Mouse (Mus musculus): ENCODE results near the gene 2700097O09Rik.
"Not testable (repeated sequence)": the region's sequence is repeated elsewhere in the genome, so short reads cannot be mapped to it uniquely, and the experiment has no call there.

2700097O09Rik gene

GRCm38 (mm10) chr12:55049731-55050353, 30.1 kb downstream of the 2700097O09Rik start:
- DNase-seq (ENCODE audit: low read depth, low spot score), result no peak

DNA sequence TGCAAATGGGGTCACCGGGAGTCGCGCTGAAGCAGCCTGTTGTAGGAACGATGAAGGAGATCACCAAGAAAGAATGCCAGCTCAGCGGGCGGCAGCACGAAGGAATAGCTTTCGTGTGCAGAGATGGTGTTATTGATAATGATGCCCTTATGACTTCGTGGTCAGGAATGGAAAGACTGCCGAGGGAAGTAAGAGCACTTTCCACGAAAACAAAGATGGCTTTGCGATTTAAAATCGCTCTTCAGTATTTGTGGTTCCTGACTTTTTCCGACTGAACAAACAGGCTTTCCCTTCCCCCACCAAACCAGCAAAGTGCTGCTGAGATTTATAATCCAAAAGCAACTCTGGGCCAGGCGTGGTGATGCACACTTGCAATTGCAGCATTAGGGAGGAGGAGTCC, 38.9 kb downstream of the 2700097O09Rik start:
- no peak for DNase-seq (ENCODE audit: low read depth, low spot score)

- no peak for DNase-seq (ENCODE audit: low read depth, low spot score)
These were observed 52.8 kb downstream of the 2700097O09Rik start for GRCm38 (mm10) chr12:55027088-55027487.

DNA sequence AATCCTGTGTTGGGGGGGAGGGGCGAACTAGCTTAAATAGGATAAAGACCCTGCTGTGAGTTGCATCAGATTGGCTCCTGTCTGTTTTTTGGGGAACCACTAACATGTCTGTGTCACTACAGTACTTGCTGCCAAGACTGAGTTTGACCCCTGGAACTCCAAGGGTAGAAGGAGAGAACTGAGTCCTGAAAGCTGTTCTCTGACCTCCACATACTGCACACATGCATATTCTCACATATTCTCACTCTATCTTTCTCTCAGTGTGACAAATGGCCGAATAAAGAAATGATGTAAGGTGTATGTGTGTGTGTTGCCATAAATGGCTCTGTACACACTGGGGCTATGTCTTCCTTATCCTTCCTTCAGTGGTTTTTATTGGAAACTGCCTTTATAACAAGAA, 56.6 kb downstream of the 2700097O09Rik start:
- DNase-seq (ENCODE audit: low read depth, low spot score), result no peak

DNA sequence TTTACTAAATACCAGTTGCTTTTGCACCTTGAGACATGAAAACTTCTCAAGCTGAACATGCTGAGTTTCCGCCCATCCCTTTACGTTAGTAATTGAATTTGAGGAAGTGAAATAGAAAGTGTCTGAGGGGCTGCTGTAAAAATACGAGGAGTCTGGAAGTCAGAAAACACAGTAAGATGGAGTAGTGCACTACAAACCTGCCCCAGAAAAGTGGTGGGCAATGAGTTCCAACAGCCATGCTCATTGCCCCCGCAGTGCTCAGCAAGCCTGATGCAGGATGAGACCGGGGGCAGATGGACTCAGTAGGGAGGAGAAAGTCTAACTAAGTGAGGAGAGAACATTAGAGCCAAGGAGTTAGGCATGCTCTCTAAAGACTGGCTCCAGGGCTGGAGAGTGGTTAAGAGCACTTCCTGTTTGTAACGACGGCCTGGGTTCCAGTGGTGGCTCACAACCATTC, 60.5 kb downstream of the 2700097O09Rik start:
- no peak for DNase-seq (ENCODE audit: low read depth, low spot score)

DNA sequence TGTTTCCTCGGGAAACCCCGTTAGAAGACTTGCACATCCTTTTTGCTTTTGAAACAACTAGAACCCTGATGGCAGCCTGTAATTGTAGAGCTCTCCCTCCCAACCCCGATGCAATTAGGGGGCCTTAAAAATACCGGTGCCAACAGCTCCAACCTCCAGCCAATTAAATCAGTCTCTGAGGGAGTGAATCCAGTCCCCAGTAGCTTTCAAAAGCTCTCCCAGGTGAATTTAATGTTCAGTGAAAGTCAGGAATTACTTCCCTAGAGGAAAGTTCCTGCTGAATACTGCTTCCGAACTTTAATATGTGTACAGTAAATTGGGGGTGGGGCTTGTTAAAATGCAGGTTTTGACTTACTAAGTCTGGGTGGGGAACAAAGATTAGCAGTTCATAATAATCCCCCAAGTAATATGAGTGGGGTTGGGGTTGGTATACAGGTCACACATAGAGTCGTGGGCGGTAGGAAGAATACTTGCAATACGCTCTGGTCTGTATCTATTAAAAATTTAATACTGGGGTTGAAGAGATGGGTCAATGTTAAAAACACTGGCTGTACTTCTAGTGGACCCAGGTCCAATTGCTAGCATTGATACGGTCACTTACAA, 62.7 kb downstream of the 2700097O09Rik start:
- no peak for DNase-seq (ENCODE audit: low read depth, low spot score)

DNA sequence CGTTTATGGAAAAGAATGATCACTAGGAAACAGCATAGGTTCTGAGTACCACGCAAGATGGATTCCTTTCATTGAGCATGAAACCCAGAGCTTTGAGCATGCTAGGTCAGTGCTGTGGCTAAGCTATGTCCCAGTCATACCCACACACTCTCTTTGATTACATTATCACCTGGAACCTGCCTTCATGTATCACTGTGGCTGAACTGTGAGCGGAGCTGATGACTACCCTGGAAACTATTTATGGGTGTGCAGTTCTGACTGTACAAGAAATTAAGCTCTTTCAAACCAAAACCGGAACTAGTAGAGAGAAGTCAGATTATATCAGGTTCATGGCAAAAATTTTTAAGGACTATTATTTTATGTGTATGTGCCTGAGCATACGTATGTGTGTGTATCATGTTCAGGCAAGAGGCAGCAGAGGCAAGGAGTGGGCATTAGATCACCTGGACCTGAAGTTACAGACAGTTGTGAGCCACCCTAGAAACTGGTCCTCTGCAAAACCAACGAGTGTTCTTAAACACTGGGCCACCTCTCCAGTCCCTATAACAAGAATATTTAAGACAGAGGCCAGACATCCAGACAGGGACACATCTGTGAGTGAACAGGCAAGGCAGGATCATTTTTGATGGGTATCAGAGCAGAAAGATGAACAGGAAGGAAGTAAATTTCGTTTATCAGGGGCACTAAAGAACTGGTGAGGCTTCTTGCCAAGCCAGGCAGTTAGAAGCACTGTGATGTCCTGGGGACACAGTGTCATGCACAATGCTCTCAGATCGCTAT, 63.4 kb downstream of the 2700097O09Rik start:
- no peak for DNase-seq (ENCODE audit: low read depth, low spot score)

GRCm38 (mm10) chr12:55015428-55015827, 64.5 kb downstream of the 2700097O09Rik start:
- DNase-seq (ENCODE audit: low read depth, low spot score), result no peak

- DNase-seq (ENCODE audit: low read depth, low spot score), result no peak
These were observed 66.1 kb downstream of the 2700097O09Rik start, which contains the start of gene Baz1a for GRCm38 (mm10) chr12:55013626-55014398. TSS of gene Baz1a (minus strand) at chr12:55014348.

DNA sequence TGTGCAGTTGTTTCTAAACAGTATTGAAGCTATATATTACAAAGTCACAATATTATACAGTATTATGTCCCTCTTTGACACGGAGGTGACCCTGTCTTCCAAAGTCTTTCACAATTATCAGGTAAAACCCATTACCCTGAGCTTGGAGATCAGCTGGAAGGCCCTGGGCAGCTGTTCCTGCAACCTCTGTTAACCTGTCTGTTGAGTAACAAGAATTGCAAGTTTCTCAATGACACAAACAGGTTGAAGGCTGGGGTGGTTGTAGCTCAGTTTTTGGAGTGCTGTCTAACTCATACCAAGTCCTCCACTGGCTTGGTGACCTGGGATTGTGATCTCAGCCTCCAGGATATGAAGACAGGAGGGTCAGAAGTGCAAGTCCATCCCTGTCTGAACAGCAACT, 66.9 kb downstream of the 2700097O09Rik start:
- no peak for DNase-seq (ENCODE audit: low read depth, low spot score)

GRCm38 (mm10) chr12:55007361-55008008, 72.4 kb downstream of the 2700097O09Rik start:
- DNase-seq (ENCODE audit: low read depth, low spot score), result no peak

- peak; percentile 61 for DNase-seq (ENCODE audit: low read depth, low spot score)
These were observed 73.8 kb downstream of the 2700097O09Rik start for GRCm38 (mm10) chr12:55006071-55006470.

DNA sequence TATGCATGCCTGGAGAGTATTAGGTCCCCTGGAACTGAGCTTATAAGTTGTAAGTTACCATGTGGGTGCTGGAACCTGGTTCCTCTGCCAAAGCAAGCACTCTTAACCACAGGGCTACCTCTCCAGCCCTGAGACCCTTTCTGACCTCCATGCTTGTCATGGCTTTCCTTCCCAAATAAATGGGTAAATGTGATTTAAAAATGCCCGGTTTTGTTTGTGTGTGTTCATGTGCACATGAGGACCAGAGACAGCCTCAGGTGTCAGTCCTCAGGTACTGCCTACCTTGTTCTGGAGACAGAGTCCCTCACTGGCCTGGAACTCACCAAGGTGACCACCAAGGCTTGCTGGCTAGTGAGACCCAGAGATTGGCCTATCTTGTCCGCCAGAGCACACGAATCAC, 75.5 kb downstream of the 2700097O09Rik start:
- no peak for DNase-seq (ENCODE audit: low read depth, low spot score)

DNA sequence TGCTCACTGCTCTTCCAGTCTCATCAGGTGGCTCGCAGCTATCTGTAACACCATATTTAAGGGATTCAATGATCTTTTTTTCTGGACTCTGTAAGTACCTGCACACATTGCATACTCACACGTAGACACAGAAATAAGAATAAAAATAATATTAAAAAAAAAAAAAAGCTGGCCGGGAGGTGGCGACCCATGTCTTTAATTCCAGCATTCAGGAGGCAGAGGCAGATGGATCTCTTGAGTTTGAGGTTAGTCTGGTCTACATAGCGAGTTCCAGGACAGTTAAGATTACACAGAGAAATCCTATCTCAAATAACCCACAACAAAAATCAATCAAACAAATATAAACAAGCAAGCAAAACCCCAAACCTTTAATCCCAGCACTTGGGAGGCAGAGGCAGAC, 76.1 kb downstream of the 2700097O09Rik start:
- no peak for DNase-seq (ENCODE audit: low read depth, low spot score)

DNA sequence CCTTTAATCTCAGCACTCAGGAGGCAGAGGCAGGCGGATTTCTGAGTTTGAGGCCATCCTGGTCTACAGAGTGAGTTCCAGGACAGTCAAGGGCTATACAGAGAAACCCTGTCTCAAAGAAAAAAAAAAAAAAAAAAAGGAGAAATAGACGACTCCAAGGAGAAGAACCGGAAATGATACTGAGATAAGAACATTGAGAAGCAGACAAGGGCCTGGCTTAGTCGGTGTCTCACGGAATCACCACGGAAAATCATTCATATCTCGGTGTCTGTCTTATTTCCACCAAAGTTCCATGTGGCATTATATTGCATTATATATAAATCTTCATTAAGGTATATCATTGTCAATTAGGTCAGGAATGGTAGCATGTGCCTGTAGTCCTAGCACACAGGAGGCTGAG, 77.4 kb downstream of the 2700097O09Rik start:
- not testable (repeated sequence) for DNase-seq (ENCODE audit: low read depth, low spot score)

DNA sequence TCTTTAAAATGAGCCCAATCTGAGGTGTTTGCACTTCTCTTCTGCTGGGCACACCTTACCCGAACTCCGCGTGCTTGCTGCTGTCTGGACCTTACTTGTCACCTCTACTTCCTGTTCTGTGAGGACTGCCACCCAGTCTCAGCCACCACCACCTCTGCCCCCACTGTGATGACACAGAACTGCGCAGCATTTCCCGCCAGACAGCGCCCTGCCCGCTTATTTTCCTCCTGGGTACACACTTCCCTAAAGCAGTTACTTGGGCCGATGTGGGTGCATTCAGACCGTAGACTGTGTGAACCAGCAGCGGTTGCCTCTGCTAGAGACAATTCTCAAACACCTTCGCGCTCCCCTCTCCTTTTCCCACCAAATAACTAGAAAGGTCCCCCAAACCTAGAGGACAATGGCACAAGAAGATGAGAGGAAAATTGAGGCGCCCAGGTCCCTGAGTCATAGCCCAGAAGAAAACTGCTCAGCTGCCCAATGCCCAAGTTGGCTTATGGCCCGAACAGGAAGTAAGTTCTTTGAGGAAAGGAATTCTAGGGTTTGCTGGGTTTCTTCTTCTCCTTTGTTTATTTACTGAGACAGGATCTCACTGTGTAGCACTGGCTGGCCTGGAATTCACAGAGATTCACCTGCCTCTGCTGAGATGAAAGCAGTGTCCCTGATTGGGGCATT, 80.8 kb downstream of the 2700097O09Rik start:
- no peak for DNase-seq (ENCODE audit: low read depth, low spot score)

GRCm38 (mm10) chr12:54998411-54998810, 81.5 kb downstream of the 2700097O09Rik start:
- no peak for DNase-seq (ENCODE audit: low read depth, low spot score)

GRCm38 (mm10) chr12:54996979-54997474, 82.9 kb downstream of the 2700097O09Rik start:
- no peak for DNase-seq (ENCODE audit: low read depth, low spot score)

DNA sequence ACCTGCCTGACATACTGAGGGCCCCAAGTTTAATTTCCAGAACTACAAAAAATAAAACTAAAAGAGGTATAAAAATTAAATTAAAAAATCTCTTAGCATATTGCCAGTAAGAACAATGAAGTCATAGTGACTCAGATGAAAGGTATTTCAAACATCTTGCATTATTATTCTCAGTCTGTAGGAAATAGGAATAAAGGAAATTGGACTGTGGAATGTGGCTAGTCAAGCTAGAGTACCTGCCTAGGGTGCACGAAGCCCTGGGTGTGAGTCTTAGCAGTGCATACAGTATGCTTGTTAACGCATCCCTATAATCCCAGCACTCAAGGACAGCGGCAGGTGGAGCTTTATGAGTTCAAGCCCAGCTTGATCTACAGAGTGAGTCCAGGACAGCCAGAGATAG, 83.9 kb downstream of the 2700097O09Rik start:
- peak; percentile 48 for DNase-seq (ENCODE audit: low read depth, low spot score)
